Mouse (Mus musculus) heart, adult 8-10 months (tissue): ENCODE data around the gene Pkd1l1. TPM values are rescaled to one million over a fixed set of nuclear protein-coding genes. Genes with fewer than 3 reads are reported as not detected.

Source experiments
- DNase-seq: peaks from one replicate; pipeline ENCODE4 v3.0.0; 2022; ENCODE audit warnings: low spot score
- total RNA-seq, 4 experiments: library from RNA; stranded (reverse); gene quantifications; 2 replicates each; pipeline ENCODE4 v1.2.4; 2022

Pkd1l1 gene
- total RNA-seq, 4 experiments from 2014 or later: not detected

DNA sequence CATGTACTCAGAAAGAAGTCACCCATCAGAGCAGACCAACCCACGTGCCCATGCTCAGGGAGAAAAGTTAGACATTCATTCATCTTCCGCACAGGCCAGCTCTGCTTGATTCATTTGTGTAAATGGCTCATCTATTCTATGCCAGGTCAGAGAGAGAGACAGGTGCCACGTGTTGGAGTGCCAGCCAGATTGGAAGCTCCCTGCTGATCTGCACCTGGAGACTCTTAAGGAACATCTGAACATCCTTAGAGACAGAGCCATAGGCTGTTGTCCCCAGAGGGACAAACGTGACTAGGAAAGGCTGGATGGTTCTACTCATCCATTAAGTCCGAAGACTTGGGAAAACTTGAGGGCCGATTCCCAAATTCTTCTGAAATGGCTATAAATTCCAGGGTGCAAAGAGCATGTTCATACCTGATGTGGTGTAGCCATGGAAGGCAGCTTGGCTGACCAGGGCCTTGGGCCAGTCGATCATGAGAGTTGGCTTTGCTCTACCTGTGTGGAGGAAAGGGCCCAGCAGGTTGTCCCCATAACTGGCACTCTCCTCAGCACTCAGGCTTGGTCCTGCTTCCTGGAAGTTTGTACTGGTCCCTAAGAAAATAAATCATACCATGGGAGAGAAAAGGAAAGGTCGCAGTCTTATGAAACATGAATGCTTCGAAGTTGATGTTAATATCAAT, 36.5 kb downstream of the Pkd1l1 start:
- no peak for DNase-seq

DNA sequence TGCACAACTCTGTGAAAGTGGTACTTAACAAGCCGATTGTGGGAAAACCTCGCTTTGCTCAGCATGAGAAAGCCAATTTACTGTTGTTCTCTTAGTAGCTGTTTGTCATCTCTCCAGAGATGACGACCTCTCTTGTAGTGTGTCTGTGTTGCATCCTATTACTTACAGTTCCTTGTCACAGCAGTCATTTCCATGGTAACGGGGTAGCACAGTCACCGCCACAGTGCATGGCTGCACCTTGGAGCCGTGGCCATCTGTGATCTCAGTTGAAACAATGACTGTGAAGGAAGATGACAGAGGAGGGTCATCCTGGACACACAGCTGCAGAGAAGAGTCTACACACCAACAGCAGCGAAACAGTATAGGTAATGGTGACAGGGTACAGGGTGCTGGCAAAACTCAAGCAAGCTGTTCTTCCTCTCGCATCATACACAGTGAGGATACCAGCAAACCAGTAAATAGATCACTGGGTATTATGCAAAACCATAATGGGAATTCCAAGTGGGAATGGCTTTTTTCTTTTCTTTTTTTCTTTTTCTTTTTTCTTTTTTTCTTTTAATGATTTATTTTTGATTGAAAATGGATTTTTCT, 56.9 kb downstream of the Pkd1l1 start:
- no peak for DNase-seq

DNA sequence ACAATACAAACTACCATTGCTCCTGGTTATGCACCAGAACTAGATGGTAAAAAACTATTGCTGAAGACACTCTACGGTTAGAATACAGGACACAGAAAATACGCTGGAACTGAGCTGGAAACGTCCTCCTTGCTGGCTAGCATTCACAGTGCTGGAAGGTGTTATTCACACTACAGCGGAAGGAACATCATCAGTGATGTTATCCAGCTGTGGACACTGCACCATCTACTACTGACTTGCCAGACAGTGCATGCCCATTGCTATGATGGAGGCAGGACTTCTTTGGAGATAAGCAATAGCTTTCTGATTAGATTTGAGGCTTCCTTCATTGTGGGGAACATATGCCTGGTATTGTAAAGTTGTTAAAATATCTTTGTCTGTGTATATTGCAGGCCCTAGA, 90.3 kb downstream of the Pkd1l1 start:
- no peak for DNase-seq

DNA sequence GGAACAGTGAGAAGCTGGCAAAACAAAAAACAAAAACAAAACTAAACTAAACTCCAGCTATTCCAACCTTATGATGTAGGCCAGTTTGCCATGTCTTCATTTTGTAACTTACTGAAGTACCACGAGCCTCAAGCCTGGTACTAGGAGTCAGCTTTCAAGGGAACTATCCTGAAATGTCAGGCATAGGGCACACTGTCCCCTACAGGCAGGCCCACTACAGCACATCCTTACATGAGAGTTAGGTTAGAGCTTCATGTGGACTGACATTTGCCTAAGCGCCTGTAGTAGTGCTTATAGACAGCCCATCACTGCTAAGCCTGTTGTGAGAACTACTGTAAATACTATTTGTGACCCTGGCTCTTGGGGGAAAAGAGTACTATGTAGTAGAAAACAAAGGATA, 91.5 kb downstream of the Pkd1l1 start:
- DNase-seq: no peak

DNA sequence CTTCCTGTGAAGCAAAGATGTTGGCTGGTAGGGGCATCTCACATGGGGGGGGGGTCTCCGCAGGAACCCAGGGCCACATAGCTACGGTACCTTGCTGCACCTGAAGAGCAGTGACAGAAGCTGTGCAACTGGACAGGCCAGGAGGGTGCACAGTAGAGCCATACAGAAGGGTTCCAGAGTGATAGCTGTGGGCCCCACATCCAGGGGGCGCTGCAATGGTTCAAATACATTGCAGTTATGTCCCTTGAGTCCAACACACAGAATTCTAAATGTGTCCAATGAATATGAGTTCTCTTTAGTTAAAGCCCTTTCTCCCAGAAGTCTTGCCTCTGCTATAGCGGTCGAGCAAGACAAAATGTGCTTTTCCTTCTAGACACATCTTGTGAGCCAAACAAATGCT, 103.0 kb downstream of the Pkd1l1 start:
- DNase-seq: no peak

DNA sequence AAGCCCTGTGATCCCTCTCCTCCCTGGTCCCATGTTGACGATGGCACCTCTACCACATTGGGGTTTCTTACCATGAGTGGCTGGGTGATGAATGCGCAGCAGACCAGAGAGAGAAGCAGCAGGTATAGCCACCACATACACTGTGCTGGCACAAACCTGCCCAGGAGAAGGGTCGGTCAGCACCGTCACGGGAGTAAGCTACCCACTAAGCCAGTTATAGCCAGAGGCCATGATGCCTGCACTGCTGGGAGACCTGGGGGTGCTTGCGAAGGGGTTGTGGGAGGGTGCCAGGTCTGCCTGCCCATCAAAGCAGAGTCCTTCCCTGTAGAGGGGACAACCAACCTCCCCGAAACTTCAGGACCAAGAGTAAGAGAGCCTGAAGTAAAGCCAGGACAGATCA, 107.0 kb downstream of the Pkd1l1 start:
- no peak for DNase-seq

DNA sequence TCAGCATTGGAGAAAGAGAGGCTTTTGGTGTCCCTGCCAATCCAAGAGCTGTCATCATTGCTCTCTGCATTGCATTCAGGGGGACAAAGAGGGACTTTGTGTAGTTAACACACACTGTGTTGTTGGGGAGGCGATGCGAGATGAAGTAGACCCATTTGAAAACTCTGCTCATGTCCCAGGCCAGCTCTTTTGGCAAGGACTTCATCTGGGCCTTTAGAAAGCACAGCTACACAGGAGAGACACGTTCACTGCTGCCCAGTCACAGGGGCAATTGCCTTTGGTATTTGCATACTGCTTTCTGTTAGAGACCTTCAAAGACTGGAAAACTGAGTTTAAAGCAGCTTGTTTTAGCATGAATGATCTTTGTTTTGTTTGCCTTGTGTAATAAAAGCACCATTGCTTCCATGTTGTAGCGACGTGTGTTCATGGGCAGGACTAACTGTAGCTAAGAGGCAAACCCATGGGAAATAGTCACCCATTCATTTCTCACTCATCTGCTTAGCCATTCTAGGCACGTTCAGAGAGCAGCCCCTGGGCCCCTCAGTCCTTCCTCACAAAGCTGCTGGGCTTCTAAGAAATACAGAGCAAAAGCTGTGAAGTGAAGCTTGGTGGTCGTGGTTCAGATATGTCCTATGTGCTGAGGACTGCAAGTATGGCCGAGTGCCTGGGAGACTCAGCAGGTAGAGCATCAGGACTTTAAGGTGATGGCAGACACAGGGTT, 109.0 kb downstream of the Pkd1l1 start:
- no peak for DNase-seq

DNA sequence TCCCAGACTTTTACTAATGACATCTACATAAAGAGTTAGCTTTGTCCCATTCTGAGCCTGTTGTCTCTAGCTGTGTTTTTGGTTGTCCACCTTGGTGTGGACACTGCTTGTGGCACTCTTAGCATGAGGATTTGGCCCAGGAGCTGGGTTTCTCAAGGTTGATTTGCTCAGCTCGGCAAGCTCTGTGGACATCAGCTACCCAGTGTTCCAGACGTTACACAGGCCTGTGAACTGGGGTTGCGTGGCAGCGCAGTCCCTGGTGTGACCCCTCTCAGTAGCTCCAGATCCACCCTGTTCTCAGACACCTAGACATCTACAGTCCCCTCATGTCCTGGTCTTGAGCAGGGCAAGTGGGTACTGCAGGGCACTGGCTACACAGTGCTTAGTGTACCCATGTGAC, 110.6 kb downstream of the Pkd1l1 start:
- no peak for DNase-seq

DNA sequence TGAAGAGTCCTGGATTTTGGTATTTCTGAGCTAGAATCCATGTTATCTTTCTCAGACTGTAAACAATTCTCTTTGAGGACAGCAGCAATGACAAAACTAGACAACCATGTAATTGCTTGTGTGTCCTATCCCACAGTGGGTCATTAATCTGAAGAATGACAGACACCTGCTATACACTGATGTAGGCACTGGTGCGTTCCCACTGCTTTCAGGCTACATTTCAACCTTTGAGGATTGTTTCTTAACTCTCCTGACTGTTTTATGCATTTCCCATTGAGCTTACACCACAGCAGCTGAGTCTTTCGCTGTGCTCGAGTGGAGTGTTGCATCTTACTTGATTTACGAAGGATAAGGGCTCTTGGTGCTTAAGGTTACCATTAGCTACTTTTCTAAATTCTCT, 111.1 kb downstream of the Pkd1l1 start:
- no peak for DNase-seq

DNA sequence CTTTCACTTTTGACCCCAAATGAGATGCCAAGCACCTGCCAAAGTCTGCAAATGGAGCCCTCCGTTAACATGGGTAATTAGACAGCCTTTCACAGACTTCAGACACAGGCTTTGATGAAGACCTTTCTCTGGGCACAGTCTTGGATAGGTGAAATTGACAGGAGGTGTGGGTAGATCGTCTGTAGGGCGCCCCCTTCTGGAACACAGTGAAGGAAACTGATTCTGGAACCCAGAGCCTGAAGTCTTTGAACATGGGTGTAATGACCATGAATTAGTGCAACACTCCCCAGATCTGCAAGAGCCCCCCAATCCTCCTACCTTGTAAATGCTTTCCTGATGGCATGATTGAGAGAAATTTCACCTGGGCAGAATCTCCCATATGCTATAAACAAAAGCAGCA, 112.2 kb downstream of the Pkd1l1 start:
- no peak for DNase-seq

DNA sequence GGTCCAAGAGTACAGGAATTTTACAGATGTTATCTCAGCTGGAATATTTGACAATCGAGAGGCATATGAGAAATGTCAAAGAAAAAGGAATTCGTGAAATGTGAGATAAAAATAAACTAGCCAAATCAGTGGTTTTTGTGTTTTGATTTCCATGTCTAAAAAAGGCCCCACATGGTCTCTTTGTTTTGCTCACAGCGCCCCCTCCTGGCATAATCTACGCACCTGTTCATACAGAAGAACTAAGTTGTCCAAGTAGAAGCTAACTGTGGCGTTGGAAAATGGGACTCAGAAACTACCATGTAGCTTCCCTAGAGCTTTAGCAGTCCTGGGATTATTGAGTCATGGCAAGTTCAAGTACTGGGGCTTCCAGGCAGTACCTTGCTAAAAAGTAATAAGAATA, 113.2 kb downstream of the Pkd1l1 start:
- DNase-seq: peak; percentile 71

DNA sequence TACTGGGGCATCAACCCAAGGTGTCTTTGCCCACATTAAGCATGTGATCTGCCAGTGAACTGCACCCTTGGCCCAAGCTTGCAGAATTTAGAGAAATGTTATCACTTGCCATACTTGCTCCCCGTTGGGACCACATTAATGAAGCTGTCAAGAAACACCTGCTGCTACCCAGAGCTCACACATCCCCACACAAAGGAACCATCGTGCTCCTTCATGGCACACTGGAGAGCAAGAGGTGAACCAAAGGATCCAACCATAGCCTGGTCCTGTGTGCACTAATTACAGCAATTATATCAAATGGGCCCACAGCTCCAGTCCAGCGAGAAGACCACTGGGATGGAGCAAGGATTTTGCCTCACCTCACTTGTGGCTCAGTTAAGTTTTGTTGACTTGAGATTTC, 114.0 kb downstream of the Pkd1l1 start:
- no peak for DNase-seq

DNA sequence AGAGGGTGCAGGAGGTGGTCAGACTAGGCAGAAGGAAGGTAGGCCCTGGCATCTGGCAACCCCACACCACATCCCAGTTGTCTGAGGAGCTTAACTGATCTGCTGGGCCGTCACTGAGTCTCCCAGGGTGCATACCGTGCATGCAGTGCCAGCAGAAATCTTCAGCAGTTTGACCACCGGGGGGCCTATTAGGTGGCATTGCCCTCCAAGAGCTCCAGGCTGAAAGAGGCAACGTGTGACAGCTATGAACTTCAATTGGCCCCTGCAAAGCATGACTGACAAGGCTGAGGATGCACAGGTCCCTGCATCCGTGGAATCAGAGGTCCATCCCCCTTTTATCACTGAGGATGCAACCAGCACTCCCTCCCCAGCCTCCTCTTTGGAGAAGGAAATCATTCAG, 116.9 kb downstream of the Pkd1l1 start:
- DNase-seq: no peak

DNA sequence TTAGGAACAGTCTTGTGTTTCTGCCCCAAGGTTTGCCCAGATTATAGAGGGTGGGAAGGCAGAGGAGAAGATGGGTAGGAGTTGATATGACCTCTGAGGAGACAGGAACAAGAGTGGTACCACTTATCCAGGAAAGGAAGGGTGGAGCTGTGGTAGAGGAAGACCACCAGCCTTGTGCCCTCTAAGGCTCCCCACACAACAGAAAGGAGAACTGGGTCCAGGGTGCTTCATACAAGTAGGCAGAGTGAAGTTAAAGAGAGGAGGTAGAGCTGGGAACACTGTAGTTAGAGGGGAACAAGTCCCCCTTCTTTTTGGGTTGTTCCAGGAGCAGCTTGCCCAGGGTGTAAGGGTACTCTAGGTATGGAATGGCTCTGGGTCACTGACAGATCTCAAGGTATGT, 125.0 kb downstream of the Pkd1l1 start:
- no peak for DNase-seq

DNA sequence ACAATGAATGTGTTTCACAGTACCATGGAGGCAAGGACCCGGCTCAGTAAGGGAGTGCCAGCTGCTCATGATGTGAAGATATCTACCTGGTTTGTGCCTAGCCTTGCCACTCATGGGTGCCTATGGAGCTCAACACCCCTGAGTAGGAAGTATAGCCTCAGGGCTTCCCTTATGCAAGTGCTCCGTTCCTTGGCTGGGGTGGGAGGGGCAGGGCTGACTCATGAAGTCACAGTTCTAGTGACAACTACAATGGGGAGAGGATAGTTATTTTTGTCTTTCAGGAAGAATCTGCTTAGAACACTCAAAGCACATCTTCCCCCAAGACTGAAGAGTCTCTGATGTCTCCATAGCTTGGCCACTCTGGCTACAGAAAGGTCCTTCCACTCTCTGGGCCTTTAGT, 125.4 kb downstream of the Pkd1l1 start:
- no peak for DNase-seq

DNA sequence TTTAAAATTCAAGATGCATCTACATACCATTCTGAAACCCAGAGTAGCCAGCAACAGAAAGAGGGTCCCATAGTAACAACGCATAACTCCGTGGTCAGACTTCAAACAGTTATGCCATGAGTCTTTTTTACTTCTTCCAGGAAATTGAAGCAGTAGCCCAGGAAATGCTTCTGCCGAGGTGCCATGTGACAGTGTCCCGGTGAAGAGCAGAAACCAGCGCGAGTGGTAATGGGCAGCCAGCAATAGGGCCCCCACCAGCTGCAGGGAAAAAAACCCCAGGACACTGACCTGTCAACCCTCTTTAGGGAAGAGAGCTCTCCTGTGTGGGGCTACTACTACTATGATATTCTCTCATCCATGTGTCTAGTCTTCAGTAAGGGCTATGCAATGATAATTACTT, 136.9 kb downstream of the Pkd1l1 start:
- no peak for DNase-seq

DNA sequence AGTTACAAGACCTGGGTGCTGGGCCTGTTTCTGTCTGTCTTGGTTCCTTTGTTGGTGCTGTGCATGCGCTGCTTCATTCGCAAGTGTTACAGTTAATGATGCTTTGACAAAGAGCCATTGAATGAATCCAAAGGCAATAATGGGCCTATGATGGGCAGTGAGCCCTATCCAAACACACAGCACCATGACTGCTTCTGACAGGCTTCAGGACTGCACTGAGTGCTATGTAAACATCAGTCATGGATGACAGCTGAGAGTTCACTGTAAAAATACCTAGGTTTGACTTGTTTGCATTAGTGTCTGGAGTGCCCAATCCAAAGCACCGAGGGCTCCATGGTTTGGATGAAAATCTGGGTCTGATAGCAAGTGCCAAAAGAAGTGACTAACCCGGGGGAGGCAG, 138.9 kb downstream of the Pkd1l1 start:
- DNase-seq: no peak

DNA sequence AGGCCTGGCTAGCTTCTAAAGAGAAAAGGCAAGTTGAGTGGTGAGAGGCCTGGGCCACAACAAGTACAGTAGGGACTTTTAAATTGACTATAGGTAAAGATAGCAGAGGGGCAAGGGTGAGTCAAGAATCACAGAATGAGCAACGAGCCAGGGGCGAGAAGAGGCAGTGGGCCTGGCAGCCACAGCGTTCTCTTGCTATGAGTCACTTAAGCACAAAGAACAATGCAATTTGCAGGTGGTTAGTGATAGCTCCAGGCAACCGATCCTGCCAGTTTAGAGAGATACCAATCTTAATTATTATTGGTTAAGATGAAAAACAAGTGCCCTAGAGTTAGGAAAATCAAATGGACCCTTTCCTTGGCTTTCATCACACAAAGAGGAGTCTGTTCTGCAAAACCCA, 142.5 kb downstream of the Pkd1l1 start:
- no peak for DNase-seq

DNA sequence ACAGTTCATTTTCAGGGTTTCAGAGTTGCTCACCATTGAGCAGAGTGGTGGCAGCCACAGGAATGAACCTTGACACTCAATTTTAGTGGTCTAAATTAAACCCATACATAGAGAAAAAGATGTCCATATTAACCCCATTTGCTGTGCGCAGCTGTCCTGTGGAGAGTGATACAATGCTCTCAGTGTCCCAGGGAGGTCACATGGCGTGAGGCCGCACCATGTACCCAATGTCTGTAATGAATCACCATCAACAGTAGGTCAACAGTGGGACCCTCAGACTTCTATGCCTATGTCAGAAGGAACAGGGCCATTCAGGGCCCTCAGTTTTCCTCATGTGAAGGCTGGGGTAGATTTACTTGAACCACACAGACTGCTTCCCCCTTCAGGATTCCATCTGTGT, 143.5 kb downstream of the Pkd1l1 start:
- no peak for DNase-seq

DNA sequence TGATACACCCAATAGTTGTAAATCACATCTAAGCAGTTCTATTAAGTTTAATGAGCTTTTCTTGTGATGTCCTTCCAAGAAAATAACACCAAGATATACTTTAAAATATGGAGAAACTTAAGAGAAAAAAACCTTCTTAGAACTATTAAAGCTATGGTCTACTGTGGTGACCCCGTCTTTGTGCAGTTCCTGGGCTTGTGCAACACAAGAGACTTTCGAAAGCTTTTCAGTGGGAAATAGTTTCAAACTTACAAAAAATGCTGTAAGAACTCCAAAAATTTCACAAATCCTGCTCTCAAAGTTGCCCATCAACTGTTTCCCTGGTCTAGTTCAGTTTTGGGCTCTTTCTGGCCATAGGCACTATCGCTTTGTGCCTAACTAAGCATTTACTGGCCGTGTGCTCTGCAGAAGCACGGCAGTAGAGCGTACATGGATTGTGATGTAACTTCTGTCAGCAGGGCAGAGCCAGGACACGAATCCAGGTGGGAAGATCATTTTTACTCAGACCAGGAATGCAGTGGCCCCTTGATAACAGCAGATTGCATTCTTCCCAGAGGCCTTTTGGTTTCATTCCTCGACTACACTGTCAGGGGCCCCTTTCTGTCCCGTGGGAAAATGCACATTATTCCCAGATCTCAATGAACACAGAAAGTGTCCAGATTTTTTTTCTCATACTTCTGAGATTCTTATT, 144.1 kb downstream of the Pkd1l1 start:
- no peak for DNase-seq

DNA sequence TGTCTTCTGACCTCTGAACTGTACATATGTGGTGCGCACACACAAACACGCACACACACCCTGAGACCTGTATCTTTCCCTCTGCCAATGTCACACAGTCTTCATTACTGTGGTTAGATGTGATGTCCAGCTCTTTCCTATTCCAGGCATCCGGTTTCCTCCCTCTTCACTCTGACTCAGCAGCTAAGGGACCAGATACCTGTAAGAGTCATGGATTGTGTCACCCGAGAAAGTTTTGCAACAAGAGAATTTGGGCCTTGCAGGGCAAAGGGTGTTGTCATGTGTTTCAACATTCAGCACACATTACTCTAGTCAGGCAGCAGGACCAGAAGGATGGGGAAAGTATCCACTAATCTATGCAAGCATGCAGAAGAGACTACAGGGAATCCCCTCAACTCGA, 146.5 kb downstream of the Pkd1l1 start:
- DNase-seq: no peak

DNA sequence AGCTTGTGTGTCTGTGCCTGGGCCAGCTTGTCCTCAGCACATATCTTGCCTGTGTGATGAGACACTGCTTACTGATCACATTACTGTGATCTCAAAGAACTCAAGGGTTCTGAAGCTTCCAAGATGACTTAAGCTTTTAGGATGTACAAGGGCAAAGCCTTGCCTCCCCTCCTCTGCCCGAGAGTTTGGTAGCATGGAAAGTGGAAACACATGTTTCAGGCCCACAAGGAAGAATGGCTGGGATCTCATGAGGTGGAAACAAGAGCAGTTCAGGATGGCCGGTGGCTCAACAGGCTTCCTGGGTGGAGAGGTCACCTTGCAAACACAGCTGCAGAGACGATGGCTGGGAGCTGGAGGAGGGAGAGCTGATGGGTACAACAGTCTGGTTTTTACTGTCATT, 147.0 kb downstream of the Pkd1l1 start:
- no peak for DNase-seq

DNA sequence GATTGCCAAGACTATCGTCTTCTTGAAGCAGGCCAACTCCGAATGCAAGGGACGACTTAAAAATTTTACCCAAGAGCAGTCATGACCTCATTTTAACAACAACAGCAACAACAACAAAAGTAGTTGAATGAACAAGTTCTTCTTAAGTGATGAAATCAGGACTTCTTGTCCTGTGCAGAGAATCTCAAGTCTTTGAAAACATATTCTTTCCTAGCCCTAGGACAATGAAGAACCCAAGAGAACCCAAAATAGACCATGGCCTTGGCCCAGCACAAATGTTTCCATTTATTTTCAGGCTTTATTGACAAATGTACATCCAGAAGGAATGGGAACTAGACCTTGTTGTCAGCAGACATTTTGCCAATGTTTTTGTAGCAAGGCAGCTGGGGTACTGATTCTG, 147.7 kb downstream of the Pkd1l1 start:
- DNase-seq: no peak
